Mouse (Mus musculus): Measurements from ENCODE around the gene Il10. TPM values are rescaled to one million over a fixed set of nuclear protein-coding genes. Genes with fewer than 3 reads are reported as not detected.
"Not testable (repeated sequence)": the region's sequence is repeated elsewhere in the genome, so short reads cannot be mapped to it uniquely, and the experiment has no call there.

Il10 gene
- polyA plus RNA-seq, 1 experiment from 2014 or later, result 4.4 TPM

GRCm38 (mm10) chr1:131003037-131003922 is 16.4 kb upstream of the Il10 start:
- no peaks in the 10 kb centered on the region for H3K36me3 ChIP-seq (ENCODE audit: inconsistent target)
- no peak overlapping the region for H3K4me3 ChIP-seq (ENCODE audit: inconsistent target)
- no peak overlapping the region for H3K27ac ChIP-seq
- WGBS (ENCODE audit: missing documents), result 89% methylated on average over 17 of the region's 17 CpGs
- no peaks in the 10 kb centered on the region for H3K79me2 ChIP-seq (ENCODE audit: inconsistent target)

- WGBS (ENCODE audit: missing documents), result 100% methylated on average over 1 of the region's 1 CpGs
- Histone ChIP-seq H3K4me3 (ENCODE audit: inconsistent target) (no peak overlapping the region), H3K27ac (no peak overlapping the region)
Measured at GRCm38 (mm10) chr1:131006069-131006468, 13.6 kb upstream of the Il10 start.

GRCm38 (mm10) chr1:131010201-131011153 is 9.2 kb upstream of the Il10 start:
- Histone ChIP-seq H3K27ac (no peak overlapping the region), H3K36me3 (ENCODE audit: inconsistent target) (no peaks in the 10 kb centered on the region), H3K4me3 (ENCODE audit: inconsistent target) (no peak overlapping the region), H3K79me2 (ENCODE audit: inconsistent target) (no peaks in the 10 kb centered on the region)
- 79% methylated on average over 17 of the region's 17 CpGs for WGBS (ENCODE audit: missing documents)

More at GRCm38 (mm10) chr1:131006069-131006468, 13.6 kb upstream of the Il10 start:
- Histone ChIP-seq H3K36me3 (ENCODE audit: inconsistent target) (no peaks in the 10 kb centered on the region), H3K79me2 (ENCODE audit: inconsistent target) (no peaks in the 10 kb centered on the region)

- Histone ChIP-seq H3K36me3 (ENCODE audit: inconsistent target) (no peaks in the 10 kb centered on the region), H3K4me3 (ENCODE audit: inconsistent target) (no peak overlapping the region), H3K79me2 (ENCODE audit: inconsistent target) (no peaks in the 10 kb centered on the region), H3K27ac (no peak overlapping the region)
- 87% methylated on average over 7 of the region's 8 CpGs for WGBS (ENCODE audit: missing documents)
Measured at GRCm38 (mm10) chr1:131012494-131012893, 7.2 kb upstream of the Il10 start.

GRCm38 (mm10) chr1:131013926-131014325 is 5.7 kb upstream of the Il10 start:
- Histone ChIP-seq H3K4me3 (ENCODE audit: inconsistent target) (no peak overlapping the region), H3K27ac (no peak overlapping the region), H3K36me3 (ENCODE audit: inconsistent target) (no peaks in the 10 kb centered on the region), H3K79me2 (ENCODE audit: inconsistent target) (no peaks in the 10 kb centered on the region)
- 100% methylated on average over 5 of the region's 5 CpGs for WGBS (ENCODE audit: missing documents)

GRCm38 (mm10) chr1:131015281-131015680 is 4.4 kb upstream of the Il10 start:
- 51% methylated on average over 6 of the region's 6 CpGs for WGBS (ENCODE audit: missing documents)
- H3K4me3 ChIP-seq (ENCODE audit: inconsistent target), result no peak overlapping the region
- H3K27ac ChIP-seq, result no peak overlapping the region
- H3K36me3 ChIP-seq (ENCODE audit: inconsistent target), result no peaks in the 10 kb centered on the region
- peaks cover 5% of the 10 kb centered on the region; the same call in 1 of the 2 replicates for H3K79me2 ChIP-seq (ENCODE audit: inconsistent target)

DNA sequence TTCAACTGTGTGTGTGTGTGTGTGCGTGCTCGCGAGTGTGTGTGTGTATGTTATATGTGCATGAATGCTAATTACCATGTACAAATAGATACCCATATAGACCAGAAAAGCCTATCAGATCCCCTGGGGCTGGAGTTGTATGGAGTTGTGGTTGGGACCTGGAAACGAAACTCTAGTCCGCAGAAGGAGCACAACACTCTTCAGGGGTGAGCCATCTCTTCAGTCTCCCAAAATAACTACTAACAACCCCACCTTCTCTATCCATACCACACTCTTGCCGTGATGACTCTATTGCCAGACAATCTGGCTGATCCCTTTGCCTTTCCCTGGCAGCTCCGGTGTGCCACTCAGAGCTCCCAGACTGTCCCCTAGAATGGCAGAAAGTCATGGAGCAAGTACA is 3.8 kb upstream of the Il10 start:
- H3K27ac ChIP-seq, result no peak overlapping the region
- H3K79me2 ChIP-seq (ENCODE audit: inconsistent target), result peaks cover 7% of the 10 kb centered on the region; the same call in 1 of the 2 replicates
- WGBS (ENCODE audit: missing documents), result 85% methylated on average over 7 of the region's 7 CpGs
- H3K4me3 ChIP-seq (ENCODE audit: inconsistent target), result no peak overlapping the region
- H3K36me3 ChIP-seq (ENCODE audit: inconsistent target), result no peaks in the 10 kb centered on the region

- 11% methylated on average over 12 of the region's 12 CpGs for WGBS (ENCODE audit: missing documents)
- Histone ChIP-seq H3K36me3 (ENCODE audit: inconsistent target) (peaks cover 19% of the 10 kb centered on the region; the same call in 1 of the 2 replicates), H3K79me2 (ENCODE audit: inconsistent target) (peaks cover 7% of the 10 kb centered on the region; the same call in 1 of the 2 replicates), H3K27ac (peak overlapping the region; percentile 81), H3K4me3 (ENCODE audit: inconsistent target) (peak overlapping the region; percentile 28)
Measured at GRCm38 (mm10) chr1:131020425-131021310, 1.0 kb downstream of the Il10 start.

DNA sequence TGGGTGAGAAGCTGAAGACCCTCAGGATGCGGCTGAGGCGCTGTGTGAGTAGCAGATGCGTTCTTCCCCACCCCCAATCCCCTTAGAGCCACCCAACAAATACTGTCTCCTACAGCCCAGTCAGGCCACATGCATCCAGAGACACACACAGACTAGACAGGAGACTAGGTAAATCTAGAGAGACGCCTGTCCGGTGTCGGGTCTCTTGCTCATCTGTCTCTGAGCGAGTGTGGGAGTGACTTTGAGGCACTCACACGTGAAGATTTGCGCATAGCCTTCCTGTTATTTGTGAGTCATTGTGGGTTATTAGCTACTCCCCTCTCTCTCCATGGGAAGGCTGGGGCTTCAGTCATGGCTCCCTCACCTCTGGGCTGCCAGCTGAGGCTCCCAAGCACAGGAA is 1.8 kb downstream of the Il10 start:
- no peak overlapping the region; the same call in 1 of the 2 replicates for H3K4me3 ChIP-seq (ENCODE audit: inconsistent target)
- peak overlapping the region; percentile 81 for H3K27ac ChIP-seq
- peaks cover 7% of the 10 kb centered on the region; the same call in 1 of the 2 replicates for H3K79me2 ChIP-seq (ENCODE audit: inconsistent target)
- 33% methylated on average over 9 of the region's 9 CpGs for WGBS (ENCODE audit: missing documents)
- H3K36me3 ChIP-seq (ENCODE audit: inconsistent target), result peaks cover 19% of the 10 kb centered on the region; the same call in 1 of the 2 replicates

DNA sequence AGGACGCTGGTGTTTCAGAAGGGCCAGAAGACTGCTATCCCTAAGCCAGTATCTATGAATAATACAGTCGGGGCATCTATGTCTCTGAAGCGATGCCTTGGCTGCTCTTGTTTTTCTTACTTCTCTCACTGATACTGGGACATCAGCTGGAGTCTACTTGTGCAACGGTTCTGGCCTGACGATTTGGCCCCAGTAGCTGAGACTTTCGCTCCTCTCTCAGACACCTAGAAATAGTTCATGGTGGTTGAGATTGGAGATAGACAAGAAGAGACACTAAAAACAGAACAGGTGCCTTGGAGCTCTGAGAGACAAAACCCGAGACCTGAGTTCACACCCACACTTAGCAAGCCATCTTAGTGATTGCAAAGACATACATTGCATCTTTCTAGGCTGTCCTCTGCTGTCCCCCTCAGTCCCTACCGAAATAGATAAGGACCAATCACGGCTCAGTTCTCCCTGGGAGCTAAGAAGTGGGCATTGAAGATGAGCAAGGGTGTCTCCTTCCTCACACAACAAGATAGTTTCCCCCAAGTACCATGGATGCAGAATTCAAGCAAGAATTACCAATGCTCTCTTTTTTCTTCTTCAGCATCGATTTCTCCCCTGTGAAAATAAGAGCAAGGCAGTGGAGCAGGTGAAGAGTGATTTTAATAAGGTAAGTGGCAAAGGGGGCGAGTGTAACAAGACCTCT is 2.4 kb downstream of the Il10 start:
- peaks cover 19% of the 10 kb centered on the region; the same call in 1 of the 2 replicates for H3K36me3 ChIP-seq (ENCODE audit: inconsistent target)
- peaks cover 7% of the 10 kb centered on the region; the same call in 1 of the 2 replicates for H3K79me2 ChIP-seq (ENCODE audit: inconsistent target)
- no peak overlapping the region for H3K4me3 ChIP-seq (ENCODE audit: inconsistent target)
- 87% methylated on average over 11 of the region's 11 CpGs for WGBS (ENCODE audit: missing documents)
- H3K27ac ChIP-seq, result no peak overlapping the region

GRCm38 (mm10) chr1:131022591-131023249 is 3.1 kb downstream of the Il10 start:
- H3K27ac ChIP-seq, result no peak overlapping the region
- H3K79me2 ChIP-seq (ENCODE audit: inconsistent target), result peaks cover 7% of the 10 kb centered on the region; the same call in 1 of the 2 replicates
- WGBS (ENCODE audit: missing documents), result 79% methylated on average over 5 of the region's 5 CpGs
- H3K36me3 ChIP-seq (ENCODE audit: inconsistent target), result peaks cover 19% of the 10 kb centered on the region; the same call in 1 of the 2 replicates
- H3K4me3 ChIP-seq (ENCODE audit: inconsistent target), result no peak overlapping the region

DNA sequence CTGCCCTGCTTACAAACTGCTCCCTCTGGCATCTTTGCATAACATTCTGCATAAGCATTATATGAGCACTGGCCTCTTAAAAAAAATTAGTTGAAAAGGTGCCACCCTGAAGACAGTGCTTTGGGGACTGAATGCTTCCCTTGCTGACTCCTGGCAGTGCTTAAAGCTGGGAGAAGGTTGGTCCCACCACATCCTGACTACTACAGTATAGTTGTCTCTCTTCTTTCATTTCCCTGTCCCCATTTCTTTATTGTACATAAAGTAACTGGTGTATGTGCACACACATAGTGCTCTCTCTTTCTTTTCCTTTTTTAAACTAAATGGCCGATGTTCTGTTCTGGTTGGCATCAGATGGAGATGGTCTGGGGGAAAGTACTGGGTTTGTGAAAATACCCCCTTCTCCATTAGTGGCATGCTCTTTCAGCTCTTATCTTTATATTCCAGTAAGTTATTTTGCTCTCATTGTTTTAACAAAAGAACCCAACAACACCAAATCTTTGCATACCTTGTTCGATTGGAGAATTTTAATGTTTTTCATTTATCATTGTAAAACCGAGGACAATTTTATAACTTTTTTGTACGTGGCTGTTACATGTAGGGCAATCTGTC is 3.7 kb downstream of the Il10 start:
- H3K79me2 ChIP-seq (ENCODE audit: inconsistent target); H3K27ac ChIP-seq; H3K4me3 ChIP-seq (ENCODE audit: inconsistent target): not testable (repeated sequence)
- 86% methylated on average over 3 of the region's 4 CpGs for WGBS (ENCODE audit: missing documents)
- H3K36me3 ChIP-seq (ENCODE audit: inconsistent target), result peaks cover 19% of the 10 kb centered on the region; the same call in 1 of the 2 replicates

Data from macrophage (primary cell).